Mouse (Mus musculus) macrophage (primary cell): ENCODE measurements around the gene Lamc2. TPM values are rescaled to one million over a fixed set of nuclear protein-coding genes. Genes with fewer than 3 reads are reported as not detected.
"Not testable (repeated sequence)": the region's sequence is repeated elsewhere in the genome, so short reads cannot be mapped to it uniquely, and the experiment has no call there.

Experiments
- H3K27ac ChIP-seq: fragments of 350-480 bp; formaldehyde crosslinking; 2 replicates; pipeline ENCODE4 v1.9.0; 2021
- H3K36me3 ChIP-seq: fragments of 350-480 bp; formaldehyde crosslinking; 2 replicates; pipeline ENCODE4 v1.9.0; 2021; ENCODE audit errors: inconsistent target
- H3K4me3 ChIP-seq: fragments of 350-480 bp; formaldehyde crosslinking; 2 replicates; pipeline ENCODE4 v1.9.0; 2021; ENCODE audit errors: inconsistent target
- H3K79me2 ChIP-seq: fragments of 350-480 bp; formaldehyde crosslinking; 2 replicates; pipeline ENCODE4 v1.9.0; 2021; ENCODE audit errors: inconsistent target
- WGBS: methylation state at CpG from one replicate; pipeline ENCODE4 v1.1.7; 2026; ENCODE audit warnings: inconsistent platforms; ENCODE audit not compliant: missing documents; 5-methylcytosine and 5-hydroxymethylcytosine counted together
- polyA plus RNA-seq: library from polyadenylated mRNA; stranded (reverse); fragments of 250-400 nt; gene quantifications from 3 replicates; pipeline ENCODE4 v1.2.4, GENCODE M21; 2018; ENCODE audit warnings: inconsistent platforms

Gene Lamc2
- polyA plus RNA-seq, 1 experiment from 2014 or later: not detected

DNA sequence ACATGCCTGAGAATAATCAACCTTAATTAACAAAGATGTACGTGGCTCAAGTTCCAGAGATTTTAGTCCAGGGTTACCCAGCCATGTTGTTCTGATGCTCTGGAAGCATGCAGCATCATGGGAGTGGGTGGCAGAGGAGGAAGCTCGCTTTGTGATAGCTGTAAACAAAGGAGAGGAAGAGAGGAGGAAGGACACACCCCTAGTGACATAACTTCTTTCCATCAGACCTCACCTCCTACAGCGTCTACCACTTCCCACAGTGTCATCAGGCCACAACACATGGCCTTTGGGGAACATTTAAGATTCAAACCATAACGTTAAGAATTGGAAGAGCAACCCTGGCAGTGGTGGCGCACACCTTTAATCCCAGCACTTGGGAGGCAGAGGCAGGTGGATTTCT is 98.5 kb downstream of the Lamc2 start:
- no peak overlapping the region for H3K4me3 ChIP-seq
- no peak overlapping the region for H3K27ac ChIP-seq
- 58% methylated on average over 5 of the region's 5 CpGs for WGBS
- no peaks in the 10 kb centered on the region for H3K79me2 ChIP-seq
- H3K36me3 ChIP-seq: no peaks in the 10 kb centered on the region

DNA sequence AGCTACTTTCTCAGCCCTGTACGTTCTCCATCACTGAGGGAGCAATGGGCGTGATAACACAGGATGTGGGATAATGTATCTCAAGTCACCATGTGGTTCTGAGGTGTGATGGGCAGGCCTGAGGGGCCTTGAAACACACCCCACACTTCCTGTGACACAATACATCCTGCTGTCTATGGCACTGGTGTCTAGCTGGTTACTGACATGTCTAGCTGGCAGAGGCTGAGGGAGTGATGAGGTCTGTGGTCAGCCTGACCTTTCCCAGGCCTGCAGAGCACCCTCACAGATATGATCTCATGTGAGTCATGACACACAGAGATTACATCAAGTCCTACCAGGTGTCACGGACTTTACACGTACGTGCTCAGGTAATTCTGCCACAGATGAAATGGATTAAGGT is 101.0 kb downstream of the Lamc2 start:
- 38% methylated on average over 5 of the region's 5 CpGs for WGBS
- Histone ChIP-seq H3K4me3 (no peak overlapping the region), H3K27ac (no peak overlapping the region), H3K36me3 (no peaks in the 10 kb centered on the region), H3K79me2 (no peaks in the 10 kb centered on the region)

DNA sequence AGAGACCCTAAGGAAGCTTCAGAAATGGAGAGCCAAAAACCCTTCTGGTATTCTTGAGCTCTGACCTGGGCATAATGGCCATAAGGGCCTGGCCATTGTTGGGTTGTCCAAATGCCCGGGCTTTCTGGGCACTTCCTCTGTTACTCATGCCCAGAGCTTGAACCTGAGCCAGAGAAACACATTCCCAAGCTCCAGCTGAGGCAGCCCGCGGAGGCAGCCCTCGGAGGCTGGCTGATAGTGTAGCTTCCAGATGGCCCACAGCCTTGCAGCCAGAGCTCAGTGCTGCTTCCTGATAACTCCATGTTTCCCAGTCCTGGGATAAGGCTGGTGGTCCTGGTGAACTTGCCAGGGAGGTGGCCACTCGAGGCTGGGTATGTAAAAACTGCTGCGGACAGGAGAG is 102.1 kb downstream of the Lamc2 start:
- no peaks in the 10 kb centered on the region for H3K79me2 ChIP-seq
- no peaks in the 10 kb centered on the region for H3K36me3 ChIP-seq
- H3K4me3 ChIP-seq: no peak overlapping the region
- H3K27ac ChIP-seq: no peak overlapping the region
- WGBS: 87% methylated on average over 6 of the region's 6 CpGs

DNA sequence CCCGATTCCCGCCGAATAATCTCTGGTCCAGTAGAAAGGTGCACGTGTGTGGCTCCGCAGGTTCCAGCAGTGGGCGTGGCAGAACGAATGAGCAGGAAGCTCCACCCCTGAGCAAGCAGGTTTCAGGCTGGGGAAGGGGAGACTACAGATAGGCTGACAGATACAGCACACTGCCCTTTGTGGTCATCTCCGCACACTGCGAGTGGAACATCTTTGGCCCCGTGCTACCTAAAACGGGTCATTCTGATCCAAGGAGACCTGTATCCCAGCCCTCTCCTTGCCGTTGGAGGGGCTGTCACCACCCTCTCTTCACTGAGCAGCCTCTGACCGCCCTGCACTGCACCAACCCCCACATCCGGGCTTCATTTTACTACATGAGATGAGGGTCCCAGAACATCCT is 103.0 kb downstream of the Lamc2 start:
- H3K36me3 ChIP-seq, H3K27ac ChIP-seq, H3K4me3 ChIP-seq, H3K79me2 ChIP-seq: not testable (repeated sequence)
- WGBS: 93% methylated on average over 7 of the region's 14 CpGs

DNA sequence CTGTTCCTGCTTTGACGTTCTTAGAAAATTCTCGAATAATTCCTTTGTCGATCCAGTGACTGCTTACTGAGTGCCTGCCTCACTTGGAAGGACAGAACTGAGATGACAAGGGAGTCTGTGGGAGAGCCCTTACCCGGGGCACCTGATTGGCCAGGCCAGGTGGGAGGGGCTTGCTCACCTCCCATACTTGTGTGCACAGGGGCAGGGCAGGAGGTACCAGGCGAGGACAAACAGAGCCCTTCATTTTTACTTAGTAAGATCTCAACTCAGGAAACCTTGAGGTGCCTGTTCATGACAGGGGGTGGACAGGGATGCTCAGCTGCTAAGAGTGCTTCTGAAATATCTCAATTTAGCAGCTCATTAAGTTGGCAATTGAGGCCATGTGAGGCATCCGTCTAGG is 110.3 kb downstream of the Lamc2 start:
- H3K79me2 ChIP-seq: no peaks in the 10 kb centered on the region
- no peak overlapping the region for H3K27ac ChIP-seq
- no peak overlapping the region for H3K4me3 ChIP-seq
- WGBS: 72% methylated on average over 6 of the region's 6 CpGs
- no peaks in the 10 kb centered on the region for H3K36me3 ChIP-seq

DNA sequence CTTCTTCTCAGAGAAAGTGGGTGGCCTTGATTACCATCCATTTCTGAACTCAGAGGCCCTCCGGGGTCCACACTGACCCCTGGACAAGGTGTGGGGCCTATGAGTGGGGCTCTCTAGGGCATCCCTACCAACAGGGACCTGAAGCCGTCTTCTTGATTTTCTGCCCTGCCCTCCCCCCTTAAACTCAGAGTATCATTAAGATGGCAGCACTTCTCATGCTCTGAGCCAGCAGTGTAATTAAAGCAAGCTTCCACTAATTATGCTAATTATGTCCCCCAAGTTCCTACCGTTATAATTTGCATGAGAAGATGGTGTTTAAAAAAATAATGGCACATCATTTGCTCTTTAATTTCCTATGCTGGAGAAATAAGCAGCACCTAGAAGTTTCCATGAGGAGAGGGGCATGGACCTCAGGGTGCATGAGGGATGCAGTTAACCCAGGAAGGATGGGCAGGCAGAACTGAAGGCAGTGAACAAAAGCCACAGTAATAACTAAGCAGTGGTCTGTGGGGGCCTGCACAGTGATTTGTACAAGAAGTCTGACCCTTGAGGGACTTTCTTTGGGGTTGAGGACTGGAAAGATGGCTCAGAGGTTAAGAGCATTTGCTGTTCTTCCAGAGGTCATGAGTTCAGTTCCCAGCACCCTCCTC is 111.0 kb downstream of the Lamc2 start:
- 89% methylated on average over 3 of the region's 3 CpGs for WGBS
- H3K27ac ChIP-seq: no peak overlapping the region
- no peaks in the 10 kb centered on the region for H3K79me2 ChIP-seq
- no peaks in the 10 kb centered on the region for H3K36me3 ChIP-seq
- no peak overlapping the region for H3K4me3 ChIP-seq

DNA sequence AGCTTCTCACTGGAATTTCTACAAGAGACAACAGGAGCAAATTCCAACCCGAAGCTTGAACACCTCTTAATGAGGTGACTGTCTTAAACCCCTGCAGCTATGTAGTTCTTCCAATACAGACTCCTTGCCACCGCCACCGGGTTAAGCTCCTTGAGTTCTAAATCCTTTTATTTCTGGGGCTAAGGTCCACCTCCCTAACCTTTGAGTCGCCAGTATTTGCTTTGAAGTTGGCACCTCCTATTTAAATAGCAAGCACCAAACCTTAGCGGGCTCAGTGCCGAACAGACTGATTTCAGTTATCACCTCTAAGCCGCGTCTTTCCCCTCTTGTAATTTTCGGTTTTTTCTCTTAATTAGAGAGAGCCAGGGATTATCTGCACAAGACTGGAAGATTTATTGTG is 112.8 kb downstream of the Lamc2 start:
- H3K4me3 ChIP-seq: no peak overlapping the region
- H3K27ac ChIP-seq: no peak overlapping the region
- no peaks in the 10 kb centered on the region for H3K36me3 ChIP-seq
- 37% methylated on average over 9 of the region's 9 CpGs for WGBS
- no peaks in the 10 kb centered on the region for H3K79me2 ChIP-seq

Other genes starting within 250 kb of the Lamc2 start
- gene Nmnat2, start 231.5 kb downstream of the Lamc2 start, polyA plus RNA-seq: not detected in 3 replicates
- 14.7 to 21.0 TPM (median 18.9 TPM) in 3 replicates for gene Lamc1, start 146.3 kb upstream of the Lamc2 start, polyA plus RNA-seq
- 0.53 to 1.9 TPM (median 0.63 TPM) in 3 replicates for gene Shcbp1l, start 238.7 kb upstream of the Lamc2 start, polyA plus RNA-seq